Mouse (Mus musculus) megakaryocyte, embryonic 14.5 days (primary cell): ENCODE measurements around the gene Sipa1l2.

ENCODE experiments used
- FLI1 ChIP-seq: IDR thresholded peaks from 2 replicates; pipeline ENCODE4 v1.6.1; 2012; ENCODE audit warnings: low read length, inconsistent platforms, mixed read lengths
- GATA1 ChIP-seq: IDR thresholded peaks from 3 replicates; pipeline ENCODE4 v1.6.1; 2012; ENCODE audit warnings: mixed read lengths, low read length, inconsistent platforms, borderline replicate concordance

GRCm38 (mm10) chr8:125377704-125378103 lies 191.9 kb downstream of the Sipa1l2 start:
- TF ChIP-seq GATA1: no peak
- TF ChIP-seq FLI1: no peak
